Mouse (Mus musculus): ENCODE data around the gene Patz1.

DNA sequence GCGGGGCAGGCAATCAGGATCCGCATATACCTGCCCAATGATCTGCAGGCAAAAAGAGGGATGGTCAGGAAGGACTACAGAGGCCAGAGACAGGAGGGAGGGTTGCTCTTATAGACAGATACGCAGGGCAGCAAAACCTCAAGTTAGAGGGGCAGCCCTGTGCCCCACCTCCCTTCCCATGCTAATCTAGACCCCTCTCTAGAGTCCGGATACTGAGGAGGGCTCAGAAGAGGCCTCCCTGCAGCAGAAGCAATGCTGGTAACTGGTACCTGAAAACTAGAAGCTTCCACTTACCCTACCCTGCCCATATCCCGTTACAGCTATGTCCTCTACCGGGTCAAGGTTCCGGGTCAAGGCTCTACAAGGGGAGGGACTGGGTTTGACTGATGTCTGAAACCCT, 57.7 kb downstream of the Patz1 start:
- TF ChIP-seq CTCF (conservative IDR thresholded peaks at IDR 0.05; ENCODE audit: low read length) (no peak), POU5F1 (IDR thresholded peaks at IDR 0.05; ENCODE audit: borderline replicate concordance, low read length) (no peak), NANOG (IDR thresholded peaks at IDR 0.05; ENCODE audit: borderline replicate concordance, low read length) (no peak)
